Mouse (Mus musculus): ENCODE measurements at regions not wholly inside any gene's neighbourhood (a gene's known extent, or its start where the extent isn't known, plus 50 kb on each side); places are given as distances from the start of the nearest gene placed in this dataset.

- DNase-seq: no peak
Observed at GRCm38 (mm10) chr6:84514623-84515022, 79.1 kb downstream of the Cyp26b1 start.

GRCm38 (mm10) chr6:84508598-84508997, 85.1 kb downstream of the Cyp26b1 start:
- DNase-seq: no peak

- no peak for DNase-seq
Observed at GRCm38 (mm10) chr6:84506675-84507074, 87.0 kb downstream of the Cyp26b1 start.

GRCm38 (mm10) chr6:84500255-84500886, 93.3 kb downstream of the Cyp26b1 start:
- DNase-seq: no peak

GRCm38 (mm10) chr6:84498076-84498475, 95.6 kb downstream of the Cyp26b1 start:
- no peak for DNase-seq

- no peak for DNase-seq
Observed at GRCm38 (mm10) chr6:84493676-84494075, 100.0 kb downstream of the Cyp26b1 start.

GRCm38 (mm10) chr6:84493169-84493568, 100.5 kb downstream of the Cyp26b1 start:
- no peak for DNase-seq

GRCm38 (mm10) chr6:84492594-84492993, 101.1 kb downstream of the Cyp26b1 start:
- DNase-seq: no peak

GRCm38 (mm10) chr6:84491106-84491505, 102.6 kb downstream of the Cyp26b1 start:
- no peak for DNase-seq

- no peak for DNase-seq
Observed at GRCm38 (mm10) chr6:84481205-84481604, 112.5 kb downstream of the Cyp26b1 start.

GRCm38 (mm10) chr6:84477072-84477471, 116.6 kb downstream of the Cyp26b1 start:
- no peak for DNase-seq

GRCm38 (mm10) chr6:84476466-84476865, 117.2 kb downstream of the Cyp26b1 start:
- DNase-seq: no peak

GRCm38 (mm10) chr6:84474835-84475234, 118.9 kb downstream of the Cyp26b1 start:
- no peak for DNase-seq

- DNase-seq: no peak
Observed at GRCm38 (mm10) chr6:84473171-84473570, 120.5 kb downstream of the Cyp26b1 start.

- no peak for DNase-seq
Observed at GRCm38 (mm10) chr6:84472287-84472686, 121.4 kb downstream of the Cyp26b1 start.

GRCm38 (mm10) chr6:84467319-84467718, 126.4 kb downstream of the Cyp26b1 start:
- no peak for DNase-seq

- no peak for DNase-seq
Observed at GRCm38 (mm10) chr6:84466223-84466622, 127.5 kb downstream of the Cyp26b1 start.

GRCm38 (mm10) chr6:84465596-84465995, 128.1 kb downstream of the Cyp26b1 start:
- DNase-seq: no peak

GRCm38 (mm10) chr6:84463592-84464367, 129.9 kb downstream of the Cyp26b1 start:
- no peak for DNase-seq

- no peak for DNase-seq
Observed at GRCm38 (mm10) chr6:84456803-84457202, 136.9 kb downstream of the Cyp26b1 start.

GRCm38 (mm10) chr6:84445093-84445492, 148.6 kb downstream of the Cyp26b1 start:
- no peak for DNase-seq

GRCm38 (mm10) chr6:84442667-84443066, 151.0 kb downstream of the Cyp26b1 start:
- no peak for DNase-seq

- DNase-seq: no peak
Observed at GRCm38 (mm10) chr6:84441721-84442480, 151.8 kb downstream of the Cyp26b1 start.

GRCm38 (mm10) chr6:84436716-84437115, 157.0 kb downstream of the Cyp26b1 start:
- DNase-seq: no peak

Measured in B cell, adult 2 months (primary cell).